Mouse (Mus musculus) adrenal gland, adult 18-20 months (tissue): Measurements from ENCODE around the gene Herc4. TPM values are rescaled to one million over a fixed set of nuclear protein-coding genes. Genes with fewer than 3 reads are reported as not detected.

ENCODE experiments used
- DNase-seq, 2 experiments: peaks; one replicate each; pipeline ENCODE4 v3.0.0; 2021 to 2022; ENCODE audit warnings: low spot score in 2 of 2
- total RNA-seq, 2 experiments: library from RNA; stranded (reverse); gene quantifications; 1 replicate in 1 of 2; 2 replicates in 1 of 2; pipeline ENCODE4 v1.2.3; 2021

Herc4 gene
- total RNA-seq, 2 experiments from 2014 or later, result 132 to 179 TPM

DNA sequence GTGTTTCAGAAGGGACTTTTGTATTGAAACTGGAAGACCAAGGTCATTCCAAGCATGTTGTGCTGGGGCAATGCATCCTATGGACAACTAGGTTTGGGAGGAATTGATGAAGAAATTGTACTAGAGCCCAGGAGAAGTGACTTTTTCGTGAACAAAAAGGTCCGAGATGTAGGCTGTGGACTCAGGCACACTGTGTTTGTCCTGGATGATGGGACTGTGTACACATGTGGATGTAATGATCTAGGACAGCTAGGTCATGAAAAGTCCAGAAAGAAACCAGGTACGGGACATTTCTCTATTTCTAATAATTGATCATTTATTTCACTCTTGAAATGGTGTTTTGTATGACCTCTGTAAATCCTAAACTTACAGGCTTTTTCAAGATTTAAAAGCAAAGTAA, 2.2 kb downstream of the Herc4 start:
- DNase-seq, result no peak

DNA sequence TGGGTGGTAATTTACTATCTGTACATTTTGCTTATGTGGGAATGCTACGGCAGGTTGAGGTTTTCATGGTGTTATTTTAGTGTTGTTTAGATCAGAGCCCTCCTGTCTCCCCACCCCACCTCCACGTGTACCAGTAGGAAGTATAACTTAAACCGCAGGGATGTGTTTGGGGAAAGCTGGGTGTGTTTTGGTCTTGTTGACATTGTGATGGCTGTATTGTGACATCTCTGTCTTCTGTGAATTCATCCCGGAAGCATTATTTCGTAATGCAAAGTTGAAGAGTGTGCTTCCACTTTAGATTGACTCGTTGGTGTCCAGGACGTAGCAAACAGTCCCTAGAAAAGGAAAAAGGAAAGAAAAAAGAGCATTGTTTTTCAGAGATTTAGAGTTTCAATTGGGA, 3.8 kb downstream of the Herc4 start:
- no peak for DNase-seq

DNA sequence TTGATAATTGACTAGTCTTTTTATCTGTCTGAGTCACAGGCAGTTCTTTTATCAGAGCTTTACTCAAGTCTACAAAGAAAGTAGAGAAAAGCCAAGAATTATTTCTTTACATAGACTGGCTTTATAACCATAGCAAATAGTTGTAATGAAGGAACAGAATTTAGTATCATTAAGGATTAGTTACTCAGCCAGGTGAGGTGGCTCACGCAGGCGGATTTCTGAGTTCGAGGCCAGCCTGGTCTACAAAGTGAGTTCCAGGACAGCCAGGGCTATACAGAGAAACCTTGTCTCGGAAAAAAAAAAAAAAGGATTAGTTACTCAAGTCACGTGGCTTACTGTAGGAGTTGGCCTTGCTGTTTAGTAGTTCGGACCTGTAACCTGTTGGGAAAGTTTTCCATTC, 4.8 kb downstream of the Herc4 start:
- no peak for DNase-seq

DNA sequence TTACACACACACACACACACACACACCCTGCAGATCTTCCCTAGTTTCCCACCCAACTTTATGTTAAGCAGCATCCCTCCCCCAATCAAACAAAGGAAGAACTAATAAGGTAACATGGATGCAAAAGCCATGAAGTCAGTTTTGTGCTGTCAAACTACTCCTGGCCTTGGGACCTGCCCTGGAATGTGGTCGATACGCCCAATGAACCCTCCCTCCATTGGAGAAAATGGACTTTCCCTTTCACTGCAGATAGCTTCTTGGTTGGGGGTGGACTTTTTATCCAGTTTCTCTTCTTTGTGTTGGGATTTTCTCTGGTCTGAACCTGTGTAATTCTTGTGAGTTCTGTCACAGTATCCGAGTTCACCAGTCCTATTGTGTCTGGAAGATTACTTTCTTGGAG, 15.1 kb downstream of the Herc4 start:
- DNase-seq, result no peak

DNA sequence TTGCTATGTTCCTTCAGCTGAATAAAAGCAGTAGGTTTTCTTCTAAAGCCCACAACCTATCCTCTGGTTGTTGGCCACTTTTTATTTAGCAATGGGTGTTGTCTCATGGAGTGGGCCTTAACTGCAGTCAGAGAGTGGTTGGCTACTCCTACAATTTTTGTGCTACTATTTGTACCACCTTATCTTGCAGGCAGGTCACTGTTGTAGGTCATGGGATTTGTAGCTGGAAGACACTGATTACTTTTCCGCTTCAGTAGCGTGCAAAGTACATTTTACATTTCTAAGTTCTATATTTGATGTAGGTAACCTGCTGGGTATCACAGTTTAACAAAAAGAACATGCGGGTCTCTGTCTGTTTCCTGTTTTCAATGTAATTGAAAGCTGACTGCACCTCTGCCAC, 15.7 kb downstream of the Herc4 start:
- no peak for DNase-seq

DNA sequence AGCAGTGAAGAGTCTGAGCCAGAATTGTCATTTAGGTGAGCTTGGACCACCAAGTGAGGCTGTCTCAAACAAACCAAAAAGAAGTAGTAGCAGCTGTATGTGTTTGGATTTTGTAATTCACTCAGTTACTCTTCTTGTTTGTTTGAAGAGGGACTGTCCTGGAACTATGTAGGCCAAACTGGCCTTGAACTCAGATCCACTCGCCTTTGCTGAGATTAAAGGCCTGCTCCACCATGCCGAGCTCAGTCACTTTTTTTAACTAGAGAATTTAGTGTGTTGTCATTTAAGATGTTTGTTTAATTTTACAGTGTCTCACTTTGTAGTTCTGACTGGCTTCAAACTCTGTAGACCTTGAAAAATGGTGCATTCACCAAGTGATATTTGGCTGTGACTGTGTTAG, 24.3 kb downstream of the Herc4 start:
- no peak for DNase-seq

DNA sequence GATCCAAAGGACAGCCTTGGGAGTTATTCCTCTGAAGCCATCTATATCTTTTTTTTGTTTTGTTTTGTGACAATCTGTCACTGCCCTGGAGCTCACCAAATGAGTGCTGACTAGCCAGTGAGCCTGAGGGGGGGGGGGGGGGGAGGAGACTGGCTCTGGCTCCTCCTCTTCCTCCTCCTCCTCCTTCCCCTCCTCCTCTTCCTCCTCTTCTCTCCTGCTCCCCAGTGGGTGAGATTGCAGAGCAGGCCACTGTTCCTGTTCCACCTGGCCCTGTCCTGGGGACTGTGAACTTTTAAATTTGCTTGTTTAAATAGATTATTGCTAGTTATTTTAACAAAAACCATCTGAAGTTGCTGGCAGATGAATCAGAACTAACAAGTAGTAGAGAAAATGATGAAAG, 28.8 kb downstream of the Herc4 start:
- DNase-seq, result no peak

DNA sequence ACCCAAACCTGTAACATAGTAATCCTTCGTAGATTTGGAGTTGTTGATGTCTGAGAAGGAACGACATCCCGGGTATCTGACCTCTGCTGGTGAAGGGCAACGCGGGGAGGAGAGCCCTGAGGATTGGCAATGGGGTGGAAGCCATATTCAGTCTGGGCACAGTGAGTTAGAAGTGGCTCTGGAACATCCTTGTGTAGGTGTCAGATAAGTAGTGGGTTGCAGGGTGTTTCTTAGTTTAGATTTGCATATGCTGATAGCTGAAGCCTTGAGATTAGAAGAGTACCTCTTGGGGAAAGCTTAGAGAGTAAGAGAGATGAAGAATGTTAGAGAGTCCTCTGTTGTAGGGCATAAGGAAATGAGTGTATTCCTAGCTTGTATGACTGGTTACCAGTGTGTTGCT, 29.3 kb downstream of the Herc4 start:
- DNase-seq, result no peak

DNA sequence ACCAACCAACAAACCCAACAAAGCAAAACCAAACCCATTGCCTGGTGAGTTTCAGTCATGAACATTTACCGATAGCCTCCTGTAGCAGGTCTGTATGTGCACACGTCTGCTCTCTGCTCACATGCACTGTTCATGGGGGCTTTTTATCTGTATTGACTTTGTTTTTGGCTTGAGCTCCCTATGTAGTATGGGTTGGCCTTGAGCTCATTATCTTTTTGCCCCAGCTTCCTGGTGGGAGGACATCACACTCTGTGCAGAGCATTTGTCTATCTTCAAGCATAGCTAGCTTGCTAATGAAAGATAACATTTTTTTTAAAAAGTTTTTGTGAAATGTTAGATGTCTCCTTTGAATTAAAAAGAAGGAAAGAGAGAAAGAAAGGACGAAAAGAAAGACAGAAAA, 33.4 kb downstream of the Herc4 start:
- DNase-seq, result no peak

DNA sequence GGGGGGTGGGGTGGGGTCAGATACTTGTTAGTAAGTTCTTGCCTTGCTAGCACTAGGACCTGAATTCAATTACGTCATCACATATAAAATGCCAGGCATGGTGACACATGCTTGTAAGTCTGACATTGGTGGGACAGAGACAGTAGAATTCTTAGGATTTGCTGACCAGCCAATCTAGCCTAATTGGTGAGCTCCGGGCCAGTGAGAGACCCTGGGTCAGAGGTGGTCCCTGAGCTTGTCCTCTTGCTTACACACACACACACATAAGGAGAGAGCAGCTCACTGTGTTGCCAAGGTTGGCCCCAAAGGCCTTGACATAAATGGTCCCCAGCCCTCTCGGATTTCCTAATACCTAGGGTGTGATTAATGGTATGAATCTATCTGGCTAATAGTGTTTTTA, 36.2 kb downstream of the Herc4 start:
- DNase-seq, result peak in 1 of 2 experiments; percentile 35

DNA sequence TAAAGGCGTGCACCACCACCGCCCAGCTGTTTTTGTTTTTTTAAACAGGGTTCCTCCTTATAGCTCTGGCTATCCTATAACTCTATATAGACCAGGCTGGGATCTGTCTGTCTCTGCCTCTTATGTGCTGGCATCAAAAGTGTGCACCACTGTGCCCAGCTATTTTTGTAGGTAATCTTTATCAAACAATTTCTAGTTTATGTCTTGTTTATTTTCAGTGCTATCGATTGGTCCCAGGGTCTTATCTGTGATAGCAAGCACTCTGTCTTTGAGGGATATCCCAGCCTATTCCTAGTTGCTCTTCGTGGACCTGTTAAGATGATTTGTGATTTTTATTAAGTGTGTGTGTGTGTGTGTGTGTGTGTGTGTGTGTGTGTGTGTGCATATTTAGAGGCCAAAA, 38.8 kb downstream of the Herc4 start:
- DNase-seq, result no peak

DNA sequence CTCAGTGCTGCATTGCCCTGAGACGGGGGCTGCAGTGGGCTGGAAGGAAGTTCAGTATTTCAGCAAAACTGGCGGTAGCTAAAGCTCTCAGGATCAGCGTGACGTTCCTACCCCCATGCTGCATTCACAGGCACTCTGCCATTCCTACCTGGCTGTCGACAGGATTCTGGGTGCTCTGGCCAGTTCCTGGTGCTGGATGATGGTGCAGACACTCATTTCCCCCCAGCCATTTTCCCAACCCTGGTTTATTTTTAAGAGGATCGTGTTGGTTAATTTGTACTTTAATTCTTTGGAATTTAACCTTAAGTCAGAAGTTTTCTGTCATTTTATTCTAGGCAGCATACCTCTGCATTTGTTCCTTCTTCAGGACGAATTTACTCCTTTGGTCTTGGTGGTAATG, 39.2 kb downstream of the Herc4 start:
- no peak for DNase-seq

DNA sequence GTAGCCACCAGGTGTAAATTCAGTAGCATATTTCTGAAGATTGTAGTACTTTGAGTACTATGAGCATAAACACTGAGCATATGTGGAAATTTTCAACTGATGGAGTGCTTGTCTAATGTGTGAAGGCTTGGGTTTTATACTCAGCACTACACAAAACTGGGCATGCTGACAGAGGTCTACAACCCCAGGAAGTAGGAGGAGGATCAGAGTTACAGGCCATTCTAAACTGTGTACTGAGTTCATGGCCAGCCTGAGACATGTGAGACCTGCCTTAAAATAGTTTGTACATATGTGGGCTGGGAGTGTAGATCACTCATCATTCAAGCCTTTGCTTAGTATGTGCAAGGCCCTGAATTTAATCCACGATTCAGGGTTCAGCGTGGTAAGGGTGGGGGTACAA, 58.7 kb downstream of the Herc4 start:
- DNase-seq, result no peak

DNA sequence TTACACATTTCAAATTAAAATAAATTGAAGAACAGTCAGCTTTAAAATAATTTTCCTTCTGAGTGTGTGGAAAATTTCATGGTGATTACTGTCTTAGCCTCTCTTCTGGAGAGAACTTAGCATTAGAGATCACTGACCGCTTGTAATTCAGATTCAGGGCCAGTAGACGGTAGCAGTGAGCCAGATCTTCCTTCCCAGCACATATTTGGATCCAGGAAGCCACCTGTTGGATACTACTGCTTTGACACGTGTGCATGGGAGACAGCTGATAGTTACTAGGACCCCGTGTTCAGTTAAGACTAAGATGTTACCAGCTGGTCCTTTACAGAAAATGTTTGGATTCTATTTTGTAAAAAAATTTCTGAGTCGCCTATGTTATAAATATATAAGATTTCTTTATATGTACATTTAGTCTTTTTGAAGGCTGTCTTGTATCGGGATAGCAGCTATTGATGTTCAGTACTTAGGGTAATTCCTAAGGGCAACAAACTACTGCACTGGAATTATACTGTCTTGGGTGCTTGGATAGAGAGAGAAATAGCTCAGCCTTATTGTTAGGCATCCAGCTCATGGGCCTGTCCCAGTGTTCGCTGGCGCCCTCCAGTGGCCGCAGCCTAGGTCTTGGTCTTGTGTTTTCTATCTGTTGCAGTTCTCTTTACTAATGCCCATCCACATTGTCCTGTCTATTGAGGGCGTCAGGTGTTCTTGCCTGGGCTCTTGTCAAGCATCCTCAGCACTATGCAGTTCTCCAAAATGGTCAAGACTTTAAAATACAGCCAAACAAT, 65.2 kb downstream of the Herc4 start:
- peak; percentile 79 to 83 for DNase-seq

DNA sequence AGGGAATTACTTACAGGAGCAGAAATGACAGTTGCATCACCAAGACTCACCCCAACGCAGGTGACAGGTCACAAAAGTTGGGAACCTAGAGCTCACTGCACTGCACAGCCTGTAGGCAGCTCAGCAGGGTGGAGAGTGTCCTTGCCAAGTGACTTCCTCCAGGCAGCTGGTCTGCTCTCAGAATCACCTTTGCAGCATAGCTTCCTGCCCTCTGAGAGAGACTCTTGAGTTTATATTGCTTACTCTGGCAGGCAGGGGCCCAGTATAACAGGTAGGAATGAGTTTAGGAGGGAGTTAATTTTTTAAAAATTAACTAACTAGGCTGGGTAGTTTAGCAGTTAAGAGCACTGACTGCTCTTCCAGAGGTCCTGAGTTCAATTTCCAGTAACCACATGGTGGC, 70.1 kb downstream of the Herc4 start:
- no peak for DNase-seq

DNA sequence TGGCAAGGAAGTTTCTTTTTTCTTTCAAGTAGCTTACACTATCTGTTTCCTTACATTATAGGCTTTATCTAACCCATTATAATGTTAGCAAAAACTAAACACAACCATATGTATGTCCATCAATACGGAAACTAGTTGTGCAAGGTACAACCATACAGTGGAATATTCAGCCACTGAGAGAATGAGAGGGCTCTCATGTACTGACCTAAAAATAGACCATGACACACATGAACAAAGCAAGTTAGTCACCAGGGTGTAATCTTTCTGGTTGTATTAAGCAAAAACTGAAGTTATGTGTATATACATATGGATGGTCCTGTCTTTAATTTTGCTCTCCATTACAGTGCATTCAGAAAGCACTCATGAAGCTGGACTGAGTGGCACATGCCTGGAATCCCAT, 83.5 kb downstream of the Herc4 start:
- DNase-seq, result no peak

DNA sequence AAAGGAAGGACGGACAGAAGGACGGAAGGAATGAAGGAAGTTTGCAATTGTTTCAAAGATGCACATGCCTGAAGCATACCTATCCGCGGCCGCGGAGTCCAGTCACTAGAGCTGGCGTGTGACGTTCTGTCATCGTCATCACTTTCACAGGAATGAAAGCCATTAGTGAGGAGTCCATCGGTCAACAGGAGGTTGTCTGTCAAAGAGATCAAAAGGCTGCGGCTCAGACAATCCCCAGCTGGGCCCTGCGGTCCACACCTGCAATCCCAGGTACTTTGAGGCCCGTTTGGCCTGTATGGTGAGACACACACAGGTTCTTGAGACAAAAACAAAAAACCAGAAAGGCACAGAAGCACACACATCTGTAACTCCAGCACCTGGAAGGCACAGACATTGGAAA, 93.3 kb downstream of the Herc4 start:
- DNase-seq, result no peak

DNA sequence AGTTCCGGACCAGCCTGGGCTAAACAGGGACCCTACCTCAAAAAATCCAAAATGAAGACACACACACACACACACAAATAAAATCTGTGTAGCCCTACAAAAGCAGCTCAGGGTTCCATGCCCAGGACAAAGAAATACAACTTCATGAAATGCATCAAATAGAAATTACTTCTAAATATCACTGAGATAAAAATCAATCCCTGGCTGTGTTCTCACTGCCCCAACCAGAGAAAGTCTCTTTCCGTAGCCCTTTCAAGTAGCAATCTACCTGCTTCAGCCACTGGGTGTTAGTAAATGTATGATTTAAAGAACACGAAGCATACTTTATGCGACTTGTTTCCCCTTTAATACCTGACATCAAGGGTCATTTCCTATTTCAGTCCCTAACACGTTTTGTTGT, 93.7 kb downstream of the Herc4 start:
- no peak for DNase-seq

DNA sequence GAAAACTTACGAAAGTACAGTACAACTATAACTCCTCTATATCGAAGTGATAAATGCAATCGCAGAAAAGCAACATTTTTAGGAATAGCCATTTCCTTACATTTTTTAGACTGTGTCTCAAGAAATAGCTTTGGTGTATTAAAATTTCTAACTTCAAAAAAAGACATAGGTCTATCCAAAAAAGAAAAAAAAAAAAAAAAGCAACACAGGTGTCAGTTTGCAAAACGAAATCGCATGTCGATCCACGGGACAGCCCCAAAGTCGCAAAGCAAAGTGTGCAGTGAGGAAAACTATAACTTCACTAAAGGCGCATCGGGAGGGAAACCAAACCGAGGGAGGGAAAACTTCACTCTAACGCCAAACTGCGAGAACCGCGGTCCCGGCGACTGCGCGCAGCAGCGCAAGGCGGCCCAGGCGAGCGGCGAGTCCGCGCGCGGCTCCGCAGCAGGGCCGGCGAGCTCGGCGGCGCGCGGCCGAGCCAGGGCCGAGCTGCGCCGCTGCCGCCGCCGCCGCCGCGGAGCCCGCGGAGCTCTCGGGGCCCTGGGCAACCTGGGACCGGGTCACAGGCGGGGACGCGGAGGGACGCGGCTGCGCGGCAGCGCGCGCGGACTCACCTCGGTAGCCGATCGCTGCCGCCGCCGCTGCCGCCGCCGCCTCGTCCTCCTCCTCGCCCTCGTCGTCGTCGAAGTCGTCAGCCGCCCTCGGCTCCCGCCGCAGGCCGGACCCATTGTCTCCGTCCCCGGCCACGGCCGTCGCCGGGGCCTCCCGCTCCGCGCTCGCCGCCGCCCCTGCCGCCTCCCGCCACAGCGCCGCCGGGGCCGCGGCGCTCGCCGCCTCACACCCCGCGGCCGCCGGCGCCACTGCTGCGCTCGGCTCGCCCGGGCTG, 94.6 kb downstream of the Herc4 start:
- DNase-seq, result peak; percentile 64 to 71

DNA sequence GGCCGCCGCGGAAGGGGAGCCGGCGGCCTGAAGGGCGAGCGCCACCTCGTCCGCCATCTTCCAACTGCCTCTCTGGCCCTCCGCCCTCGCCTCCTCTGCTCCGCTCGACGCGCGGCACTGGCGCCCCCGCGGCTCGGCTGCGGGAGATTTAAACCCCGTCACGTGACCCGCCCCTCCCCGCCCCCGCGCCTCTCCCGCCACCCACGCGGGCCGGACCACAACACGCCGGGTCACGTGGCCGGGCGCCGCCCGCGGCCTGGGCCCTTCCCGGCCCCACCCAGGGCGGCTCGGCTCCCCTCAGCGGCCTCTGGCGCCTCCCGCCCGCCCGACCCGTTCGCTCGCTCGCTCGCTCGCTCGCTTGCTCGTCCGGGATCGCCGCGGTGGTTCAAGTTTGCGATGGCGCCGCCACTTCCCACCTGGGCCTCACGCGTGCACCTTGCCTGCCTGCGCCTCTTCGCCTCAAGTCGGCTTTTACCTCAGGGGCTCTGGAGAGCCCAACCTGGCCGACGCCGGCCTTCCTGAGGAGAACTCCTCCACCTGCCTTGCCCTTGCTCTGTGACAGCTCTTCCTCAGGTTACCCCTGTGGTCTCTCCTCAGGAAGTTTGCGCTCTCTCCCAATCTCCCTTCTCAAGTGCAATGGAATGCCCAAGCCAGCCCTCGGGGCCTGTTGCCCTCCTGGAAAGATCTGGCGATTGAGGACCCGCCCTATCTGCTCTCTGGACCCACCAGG, 95.5 kb downstream of the Herc4 start:
- DNase-seq, result peak; percentile 93 to 96

DNA sequence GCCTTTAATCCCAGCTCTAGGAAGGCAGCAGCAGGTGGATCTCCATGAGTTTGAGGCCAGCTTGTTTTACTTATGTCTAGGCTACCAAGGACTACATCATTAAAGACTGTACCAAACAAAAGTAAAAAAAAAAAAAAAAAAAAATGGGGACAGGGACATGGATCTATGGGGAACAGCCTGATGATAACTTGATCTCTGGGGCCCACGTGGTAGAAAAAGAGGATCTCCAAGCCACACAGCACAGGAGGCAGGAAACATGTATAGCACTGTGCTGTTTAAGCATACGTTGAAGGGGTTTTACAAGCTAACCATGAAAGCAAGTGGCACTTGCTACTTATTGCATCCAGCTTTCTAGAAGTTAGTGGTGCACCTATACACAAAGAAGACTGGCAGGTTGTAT, 97.7 kb downstream of the Herc4 start:
- no peak for DNase-seq

DNA sequence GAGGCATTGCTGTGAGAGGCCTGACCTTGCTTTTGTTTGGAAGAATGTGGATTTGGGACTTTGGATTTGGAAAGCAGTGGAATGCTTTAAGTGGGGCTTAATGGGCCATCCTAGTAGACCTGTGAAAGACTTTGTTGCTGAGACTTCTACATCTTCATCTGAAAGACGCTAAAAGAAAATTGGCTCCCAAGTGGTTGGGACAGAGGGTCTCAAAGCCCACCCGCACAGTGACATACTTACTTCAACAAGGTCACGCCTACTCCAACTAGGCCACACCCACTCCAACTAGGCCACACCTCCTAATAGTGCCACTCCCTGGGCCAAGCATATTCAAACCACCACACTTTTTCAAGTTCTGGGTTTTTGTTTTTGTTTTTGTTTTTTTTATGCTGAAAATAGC, 101.1 kb downstream of the Herc4 start:
- no peak for DNase-seq
